Mouse (Mus musculus) limb, embryonic 13.5 days (tissue): ENCODE measurements around the gene Nfe2. TPM values are rescaled to one million over a fixed set of nuclear protein-coding genes. Genes with fewer than 3 reads are reported as not detected.

Source experiments
- ATAC-seq: fragments of 200-750 bp; cut with Nextera tagmentation; 2 replicates; pipeline ENCODE4 v1.8.0; 2017; ENCODE audit warnings: low read depth, moderate number of reproducible peaks, moderate TSS enrichment; ENCODE audit not compliant: low FRiP score
- H3K27ac ChIP-seq: fragments of 300-500 bp; sonication (generic); 2 replicates; pipeline ENCODE4 v1.5.1; 2015; ENCODE audit warnings: inconsistent platforms, mild to moderate bottlenecking, moderate library complexity
- H3K27me3 ChIP-seq: fragments of 300-500 bp; sonication (generic); 2 replicates; pipeline ENCODE4 v1.6.1; 2015; ENCODE audit warnings: mild to moderate bottlenecking, inconsistent platforms
- H3K36me3 ChIP-seq: fragments of 300-500 bp; sonication (generic); 2 replicates; pipeline ENCODE4 v1.6.1; 2015; ENCODE audit warnings: inconsistent platforms, mild to moderate bottlenecking, moderate library complexity
- H3K4me1 ChIP-seq: fragments of 300-500 bp; sonication (generic); 2 replicates; pipeline ENCODE4 v1.6.1; 2015; ENCODE audit warnings: inconsistent platforms
- H3K4me2 ChIP-seq: fragments of 300-500 bp; sonication (generic); replicated peaks from 2 replicates; pipeline ENCODE4 v1.6.1; 2015; ENCODE audit warnings: inconsistent platforms, mild to moderate bottlenecking, moderate library complexity
- H3K4me3 ChIP-seq: fragments of 300-500 bp; sonication (generic); 2 replicates; pipeline ENCODE4 v1.5.1; 2015; ENCODE audit warnings: moderate library complexity, mild to moderate bottlenecking, inconsistent platforms
- H3K9ac ChIP-seq: fragments of 300-500 bp; sonication (generic); 2 replicates; pipeline ENCODE4 v1.6.1; 2015; ENCODE audit warnings: mild to moderate bottlenecking, inconsistent platforms
- H3K9me3 ChIP-seq: fragments of 300-500 bp; sonication (generic); 2 replicates; pipeline ENCODE4 v1.6.1; 2016; ENCODE audit warnings: inconsistent platforms
- WGBS: fragments of 180-500 bp; shearing (Covaris S2); methylation state at CpG from one replicate; pipeline ENCODE4 v1.1.7; 2015; 5-methylcytosine and 5-hydroxymethylcytosine counted together
- polyA plus RNA-seq: library from polyadenylated mRNA; unstranded; fragments of >200 nt; fragmentation: Nextera tagmentation; extraction: Ambion mirVana; gene quantifications from 2 replicates; pipeline ENCODE4 v1.2.1, GENCODE M21; 2015

Gene Nfe2
- 2.8 and 3.8 TPM in 2 replicates for polyA plus RNA-seq

- Histone ChIP-seq H3K9me3 (no peaks in the 10 kb centered on the region), H3K4me3 (no peak within 1 kb of the TSS), H3K27ac (no peak within 1 kb of the TSS), H3K9ac (peak within 1 kb of the TSS; percentile 25; the same call in 1 of the 2 replicates), H3K27me3 (0 out of 2 replicates have a peak, but pooled peaks cover 9% of the 10 kb centered on the region), H3K4me1 (peaks cover 28% of the 10 kb centered on the region), H3K36me3 (no peaks in the 10 kb centered on the region), H3K4me2 (peak within 1 kb of the TSS; percentile 47)
- 0 out of 2 replicates have a peak, but pooled peaks have one; percentile 54 for ATAC-seq
- WGBS, result 13% methylated on average over 15 of the region's 15 CpGs
Measured at GRCm38 (mm10) chr15:103257790-103258728, at the start of gene Nfe2. Nfe2 (minus strand) TSS chr15:103258403.

GRCm38 (mm10) chr15:103307125-103307524 is 48.9 kb upstream of the Nfe2 start:
- ATAC-seq, result no peak
- 0 out of 2 replicates have a peak overlapping the region, but pooled peaks have one; percentile 8 for H3K9ac ChIP-seq
- H3K4me3 ChIP-seq, result no peak overlapping the region
- WGBS, result 0% methylated on average over 7 of the region's 7 CpGs
- peak overlapping the region; percentile 97; the same call in 1 of the 2 replicates for H3K27ac ChIP-seq
- no peaks in the 10 kb centered on the region for H3K9me3 ChIP-seq
- peaks cover 53% of the 10 kb centered on the region for H3K4me1 ChIP-seq
- H3K27me3 ChIP-seq, result peaks cover 8% of the 10 kb centered on the region
- H3K4me2 ChIP-seq, result peak overlapping the region; percentile 34; the same call in 1 of the 2 replicates
- H3K36me3 ChIP-seq, result no peaks in the 10 kb centered on the region

DNA sequence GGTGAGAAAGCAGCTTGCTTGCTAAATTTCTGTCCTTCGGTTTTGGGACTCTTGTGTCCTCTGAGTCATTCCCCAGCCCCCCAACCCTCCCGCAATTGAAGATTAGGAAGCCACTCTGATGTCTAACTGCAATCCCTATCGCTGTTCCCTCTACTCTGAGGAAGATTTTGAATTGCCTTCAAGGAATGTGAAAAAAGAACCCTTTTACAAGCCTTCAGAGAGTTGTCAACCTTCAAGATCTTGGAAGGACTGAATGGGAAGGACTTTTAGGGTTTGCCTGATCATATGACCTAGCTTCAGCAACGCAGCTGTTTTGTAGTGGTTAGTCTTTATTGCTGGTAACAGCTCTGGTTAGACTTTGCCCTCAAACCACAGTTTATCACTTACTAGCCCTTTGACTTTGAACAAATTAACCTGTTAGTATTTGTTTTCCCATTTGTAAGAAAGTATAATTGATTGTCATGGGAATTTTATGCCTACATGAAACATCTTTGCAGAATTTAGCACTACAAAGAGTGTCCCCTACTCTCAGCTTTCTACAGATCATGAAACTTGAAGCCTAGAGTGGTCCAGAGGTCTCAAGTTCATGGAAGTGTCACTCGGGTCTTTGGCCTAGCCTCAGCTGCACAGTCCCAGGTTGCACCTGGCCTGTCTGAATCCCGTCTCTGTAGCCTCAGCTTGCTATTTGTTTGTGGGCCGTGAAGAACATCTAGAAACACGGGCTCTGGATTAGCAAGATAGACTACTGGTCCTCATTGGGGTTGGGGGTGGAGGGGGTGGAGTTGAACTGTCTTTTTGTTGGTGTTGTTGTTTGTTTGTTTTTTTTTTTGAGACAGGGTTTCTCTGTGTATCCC is 47.8 kb upstream of the Nfe2 start:
- Histone ChIP-seq H3K27ac (peak overlapping the region; percentile 97), H3K4me2 (peak overlapping the region; percentile 74), H3K9ac (peak overlapping the region; percentile 72), H3K4me3 (peak overlapping the region; percentile 47), H3K27me3 (peaks cover 8% of the 10 kb centered on the region), H3K9me3 (no peaks in the 10 kb centered on the region), H3K4me1 (peaks cover 64% of the 10 kb centered on the region), H3K36me3 (no peaks in the 10 kb centered on the region)
- no peak for ATAC-seq
- WGBS, result 15% methylated on average over 8 of the region's 8 CpGs

DNA sequence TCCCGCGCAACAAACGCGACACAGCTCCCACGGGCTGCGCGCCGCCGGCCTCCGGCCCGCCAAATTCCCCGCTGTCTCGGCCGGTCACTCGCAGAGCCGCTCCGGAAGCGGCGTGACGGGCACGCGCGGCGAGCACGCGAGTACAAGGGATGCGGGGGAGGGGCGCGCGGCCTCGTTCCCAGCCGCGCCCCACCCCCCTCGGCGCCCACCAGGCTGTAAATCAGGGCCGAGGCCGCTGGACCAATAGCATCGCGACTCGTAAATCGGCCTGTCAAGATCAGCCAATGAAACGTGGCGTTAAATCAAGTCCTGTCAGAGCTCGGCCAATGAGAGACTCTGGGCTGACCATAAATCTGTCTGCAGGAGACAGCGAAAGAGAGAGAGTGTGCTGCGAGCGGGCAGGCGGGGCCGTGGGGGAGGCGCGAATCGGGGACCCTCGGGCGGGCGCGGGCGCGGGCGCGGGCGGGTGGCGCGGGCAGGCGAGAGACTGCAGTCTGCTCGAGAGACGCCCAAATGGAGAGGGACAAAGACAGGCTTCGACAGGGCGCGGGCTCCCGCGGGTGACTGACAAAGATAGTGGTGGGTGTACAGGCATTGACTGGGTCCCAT is 47.0 kb upstream of the Nfe2 start:
- ATAC-seq, result peak; percentile 92
- peaks cover 72% of the 10 kb centered on the region for H3K4me1 ChIP-seq
- H3K4me3 ChIP-seq, result peak overlapping the region; percentile 47
- 0% methylated on average over 56 of the region's 71 CpGs for WGBS
- H3K27ac ChIP-seq, result peak overlapping the region; percentile 97
- H3K9me3 ChIP-seq, result no peaks in the 10 kb centered on the region
- peak overlapping the region; percentile 74 for H3K4me2 ChIP-seq
- H3K27me3 ChIP-seq, result peaks cover 8% of the 10 kb centered on the region
- H3K36me3 ChIP-seq, result no peaks in the 10 kb centered on the region
- H3K9ac ChIP-seq, result peak overlapping the region; percentile 73

- WGBS, result 0% methylated on average over 9 of the region's 9 CpGs
- H3K4me3 ChIP-seq, result peak overlapping the region; percentile 47
- ATAC-seq, result no peak
- no peaks in the 10 kb centered on the region for H3K9me3 ChIP-seq
- peak overlapping the region; percentile 97 for H3K27ac ChIP-seq
- peak overlapping the region; percentile 74 for H3K4me2 ChIP-seq
- peaks cover 8% of the 10 kb centered on the region for H3K27me3 ChIP-seq
- H3K9ac ChIP-seq, result peak overlapping the region; percentile 73
- H3K36me3 ChIP-seq, result no peaks in the 10 kb centered on the region
- peaks cover 78% of the 10 kb centered on the region for H3K4me1 ChIP-seq
Measured at GRCm38 (mm10) chr15:103304616-103304969, 46.4 kb upstream of the Nfe2 start.

- ATAC-seq, result no peak
Measured at GRCm38 (mm10) chr15:103303916-103304615, 45.9 kb upstream of the Nfe2 start.

DNA sequence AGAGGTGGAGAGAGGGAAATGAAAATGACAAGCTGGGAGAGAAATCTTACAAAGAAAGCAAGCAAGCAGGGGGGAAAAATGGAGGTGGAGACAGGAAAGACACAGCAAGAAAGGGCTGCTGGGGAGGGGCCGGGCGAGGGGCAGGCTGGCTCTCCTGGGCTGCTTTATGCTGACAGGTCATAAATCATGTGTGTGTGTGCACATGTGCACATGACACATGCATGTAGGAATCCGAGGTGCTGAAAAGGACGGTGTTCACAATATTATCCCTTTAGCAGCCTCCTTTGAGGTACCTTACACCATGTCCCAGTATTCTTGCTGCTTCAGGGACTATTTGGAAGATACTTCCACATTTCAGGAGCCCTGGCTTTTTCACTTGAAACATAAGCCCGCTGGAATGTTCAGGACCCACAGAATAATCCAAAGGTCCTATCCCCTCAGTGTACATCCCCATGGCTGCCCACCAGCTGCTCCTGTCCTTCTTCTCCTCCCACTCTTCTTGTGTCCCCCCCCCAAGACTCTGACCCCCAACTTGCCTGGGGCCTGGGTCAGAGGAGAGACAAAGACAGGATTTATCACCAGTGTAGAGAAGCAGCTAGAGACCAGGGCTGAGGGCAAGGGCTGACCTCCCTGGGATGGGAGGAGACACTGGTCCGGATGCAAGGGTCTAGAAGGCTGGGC is 44.3 kb upstream of the Nfe2 start:
- peak overlapping the region; percentile 97 for H3K27ac ChIP-seq
- WGBS, result 11% methylated on average over 6 of the region's 6 CpGs
- H3K4me1 ChIP-seq, result peaks cover 88% of the 10 kb centered on the region
- H3K27me3 ChIP-seq, result no peaks in the 10 kb centered on the region
- no peaks in the 10 kb centered on the region for H3K9me3 ChIP-seq
- H3K4me3 ChIP-seq, result no peak overlapping the region
- peak overlapping the region; percentile 48; the same call in 1 of the 2 replicates for H3K9ac ChIP-seq
- peaks cover 18% of the 10 kb centered on the region for H3K36me3 ChIP-seq
- ATAC-seq, result no peak
- H3K4me2 ChIP-seq, result peak overlapping the region; percentile 36

More at GRCm38 (mm10) chr15:103303916-103304615, 45.9 kb upstream of the Nfe2 start:
- Histone ChIP-seq H3K4me3 (peak overlapping the region; percentile 47), H3K27me3 (peaks cover 3% of the 10 kb centered on the region; the same call in 1 of the 2 replicates), H3K36me3 (0 out of 2 replicates have a peak, but pooled peaks cover 2% of the 10 kb centered on the region), H3K4me1 (peaks cover 83% of the 10 kb centered on the region), H3K4me2 (peak overlapping the region; percentile 74), H3K27ac (peak overlapping the region; percentile 97), H3K9me3 (no peaks in the 10 kb centered on the region), H3K9ac (peak overlapping the region; percentile 73)
- WGBS, result 5% methylated on average over 8 of the region's 8 CpGs

- Histone ChIP-seq H3K9me3 (no peaks in the 10 kb centered on the region), H3K27me3 (no peaks in the 10 kb centered on the region), H3K27ac (peak overlapping the region; percentile 97), H3K9ac (peak overlapping the region; percentile 46; the same call in 1 of the 2 replicates), H3K36me3 (peaks cover 25% of the 10 kb centered on the region), H3K4me2 (peak overlapping the region; percentile 36), H3K4me3 (no peak overlapping the region), H3K4me1 (peaks cover 93% of the 10 kb centered on the region)
- 16% methylated on average over 5 of the region's 5 CpGs for WGBS
- no peak for ATAC-seq
Measured at GRCm38 (mm10) chr15:103301547-103302340, 43.5 kb upstream of the Nfe2 start.

- Histone ChIP-seq H3K36me3 (peaks cover 28% of the 10 kb centered on the region), H3K9ac (0 out of 2 replicates have a peak overlapping the region, but pooled peaks have one; percentile 48), H3K27me3 (no peaks in the 10 kb centered on the region), H3K27ac (peak overlapping the region; percentile 97), H3K4me1 (peaks cover 93% of the 10 kb centered on the region), H3K4me2 (peak overlapping the region; percentile 63), H3K9me3 (no peaks in the 10 kb centered on the region), H3K4me3 (0 out of 2 replicates have a peak overlapping the region, but pooled peaks have one; percentile 34)
- peak; percentile 17; the same call in 1 of the 2 replicates for ATAC-seq
- 8% methylated on average over 2 of the region's 2 CpGs for WGBS
Measured at GRCm38 (mm10) chr15:103301046-103301445, 42.8 kb upstream of the Nfe2 start.

DNA sequence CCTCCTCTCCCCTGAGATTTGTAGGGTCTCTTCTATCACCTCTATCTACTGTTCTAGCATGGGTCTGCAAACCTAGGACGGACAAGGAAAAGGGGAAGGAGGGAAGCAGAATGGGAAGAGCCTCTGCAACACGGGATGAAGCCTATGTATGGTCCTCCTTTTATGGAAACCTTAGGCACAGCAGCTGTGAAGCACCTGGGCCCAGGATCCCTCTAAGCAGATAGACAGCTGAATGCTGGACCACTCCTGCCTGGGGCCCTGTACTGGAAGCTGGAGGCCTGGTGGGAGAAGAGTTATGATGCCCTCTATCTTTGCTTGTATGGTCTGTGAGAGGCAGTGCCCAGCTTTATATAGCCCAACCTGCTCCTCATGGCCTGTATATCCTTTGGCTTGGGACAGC is 42.4 kb upstream of the Nfe2 start:
- Histone ChIP-seq H3K4me3 (peak overlapping the region; percentile 34), H3K36me3 (peaks cover 28% of the 10 kb centered on the region), H3K4me1 (peaks cover 93% of the 10 kb centered on the region), H3K27me3 (no peaks in the 10 kb centered on the region), H3K4me2 (peak overlapping the region; percentile 63), H3K27ac (peak overlapping the region; percentile 97), H3K9ac (peak overlapping the region; percentile 48; the same call in 1 of the 2 replicates), H3K9me3 (no peaks in the 10 kb centered on the region)
- WGBS, result 3% methylated on average over 2 of the region's 2 CpGs
- ATAC-seq, result 0 out of 2 replicates have a peak, but pooled peaks have one; percentile 0
